Mouse (Mus musculus) frontal cortex, adult (tissue): Measurements from ENCODE around the gene Arhgap31.

Experiments used
- ATAC-seq: cut with Nextera tagmentation; 2 replicates; pipeline ENCODE4 v1.9.2; 2017; ENCODE audit warnings: mild to moderate bottlenecking, moderate library complexity, mixed read lengths; ENCODE audit not compliant: low TSS enrichment

Arhgap31 gene

GRCm38 (mm10) chr16:38712581-38713403 lies at the start of gene Arhgap31:
Arhgap31 (minus strand) TSS chr16:38713274.
- ATAC-seq: peak; percentile 89

- no peak for ATAC-seq
Observed at GRCm38 (mm10) chr16:38762401-38762800, 49.3 kb upstream of the Arhgap31 start.

GRCm38 (mm10) chr16:38761972-38762371 lies 48.9 kb upstream of the Arhgap31 start:
- ATAC-seq: no peak

- ATAC-seq: no peak
Observed at GRCm38 (mm10) chr16:38760834-38761375, 47.8 kb upstream of the Arhgap31 start.

GRCm38 (mm10) chr16:38760239-38760638 lies 47.2 kb upstream of the Arhgap31 start:
- ATAC-seq: no peak

- no peak; the same call in 1 of the 2 replicates for ATAC-seq
Observed at GRCm38 (mm10) chr16:38758104-38758861, 45.2 kb upstream of the Arhgap31 start.

- ATAC-seq: no peak
Observed at GRCm38 (mm10) chr16:38757626-38758025, 44.6 kb upstream of the Arhgap31 start.

- ATAC-seq: no peak
Observed at GRCm38 (mm10) chr16:38756572-38756971, 43.5 kb upstream of the Arhgap31 start.

- no peak for ATAC-seq
Observed at GRCm38 (mm10) chr16:38756177-38756503, 43.1 kb upstream of the Arhgap31 start.

GRCm38 (mm10) chr16:38755452-38756176 lies 42.5 kb upstream of the Arhgap31 start:
- no peak for ATAC-seq

- ATAC-seq: no peak
Observed at GRCm38 (mm10) chr16:38753631-38754030, 40.6 kb upstream of the Arhgap31 start.

- ATAC-seq: no peak
Observed at GRCm38 (mm10) chr16:38750803-38751202, 37.7 kb upstream of the Arhgap31 start.

- ATAC-seq: no peak
Observed at GRCm38 (mm10) chr16:38743941-38744673, 31.0 kb upstream of the Arhgap31 start.

GRCm38 (mm10) chr16:38742659-38743131 lies 29.6 kb upstream of the Arhgap31 start:
- ATAC-seq: peak; percentile 68

GRCm38 (mm10) chr16:38742113-38742658 lies 29.1 kb upstream of the Arhgap31 start, which contains the start of gene B4galt4:
B4galt4 (plus strand) TSS chr16:38742264.
- peak; percentile 96 for ATAC-seq

- no peak for ATAC-seq
Observed at GRCm38 (mm10) chr16:38741204-38741903, 28.3 kb upstream of the Arhgap31 start.

- no peak for ATAC-seq
Observed at GRCm38 (mm10) chr16:38730921-38731320, 17.8 kb upstream of the Arhgap31 start.

- peak; percentile 91 for ATAC-seq
Observed at GRCm38 (mm10) chr16:38729610-38730288, 16.7 kb upstream of the Arhgap31 start.

- 0 out of 2 replicates have a peak, but pooled peaks have one; percentile 1 for ATAC-seq
Observed at GRCm38 (mm10) chr16:38729139-38729538, 16.1 kb upstream of the Arhgap31 start.
